Mouse (Mus musculus) large intestine, adult 2 months (tissue): ENCODE measurements around the gene B3gntl1. TPM values are rescaled to one million over a fixed set of nuclear protein-coding genes. Genes with fewer than 3 reads are reported as not detected.
A peak's percentile ranks its signal among the peaks of the same experiment; 100 is the strongest.

Source experiments
- DNase-seq: peaks from one replicate; pipeline ENCODE4 v3.0.0-alpha.2; 2012; ENCODE audit warnings: low read depth, low spot score
- WGBS: fragments of 180-500 bp; shearing (Covaris S2); methylation state at CpG from one replicate; pipeline ENCODE4 v1.1.7; 2018; 5-methylcytosine and 5-hydroxymethylcytosine counted together
- polyA plus RNA-seq: library from polyadenylated mRNA; depleted of rRNA; stranded (reverse); fragments of >200 nt; gene quantifications from 2 replicates; pipeline ENCODE4 v1.2.3, GENCODE M21; 2012; rRNA removed

Gene B3gntl1
- 5.2 and 7.1 TPM in 2 replicates for polyA plus RNA-seq

DNA sequence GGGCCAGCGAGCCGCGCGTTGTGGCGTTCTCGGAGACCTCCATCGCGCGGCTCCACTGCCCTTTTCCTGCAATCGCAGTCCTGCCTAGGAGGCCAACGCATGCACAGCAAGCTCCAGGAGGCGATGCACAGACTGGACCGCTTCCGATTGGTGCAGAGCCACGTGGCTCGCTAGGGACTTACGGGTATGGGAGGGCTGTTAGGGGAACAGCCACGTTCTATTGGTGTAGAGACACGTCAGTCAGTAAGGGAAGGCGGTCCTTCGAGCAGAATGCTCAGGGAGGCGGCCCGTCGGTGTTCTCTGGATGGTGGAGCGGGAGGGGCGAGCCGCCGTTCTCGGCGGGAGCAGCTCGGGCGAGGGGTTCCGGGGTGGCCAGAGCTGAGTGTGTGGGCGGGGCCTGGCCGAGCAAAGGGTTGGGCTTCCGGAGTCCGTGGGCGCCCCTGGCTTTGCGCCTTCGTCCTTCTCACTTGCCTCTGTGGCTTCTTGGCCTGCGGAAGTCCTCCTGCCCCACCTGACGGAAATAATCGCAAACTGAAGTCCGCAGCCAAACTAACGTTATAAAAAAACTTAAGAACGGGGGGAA lies at the start of gene B3gntl1:
Gene B3gntl1 (minus strand): TSS at position 164 of the 583 bp plus-strand sequence.
- DNase-seq: peak; percentile 99
- under 1% methylated on average over 46 of the region's 46 CpGs for WGBS

DNA sequence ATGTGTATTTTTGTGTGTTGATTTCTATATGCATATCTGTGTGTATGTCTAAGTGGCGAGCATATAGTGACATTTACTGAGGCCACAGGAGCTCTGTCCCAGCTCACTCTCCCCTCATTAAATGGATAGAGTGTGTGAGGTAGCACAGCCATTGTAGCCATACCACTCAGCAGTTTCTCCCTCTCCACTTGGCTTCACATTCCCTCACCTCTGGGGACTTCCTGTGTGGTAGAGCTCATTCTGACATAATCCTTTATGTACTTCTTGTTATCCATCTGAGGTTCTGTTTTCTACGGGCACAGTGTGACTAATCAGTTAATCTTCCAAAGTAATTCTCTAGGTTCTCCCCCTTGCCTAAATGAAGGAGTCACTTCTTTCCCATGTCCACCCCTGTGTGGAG lies 49.5 kb upstream of the B3gntl1 start:
- no peak for DNase-seq
- 88% methylated on average over 2 of the region's 2 CpGs for WGBS

DNA sequence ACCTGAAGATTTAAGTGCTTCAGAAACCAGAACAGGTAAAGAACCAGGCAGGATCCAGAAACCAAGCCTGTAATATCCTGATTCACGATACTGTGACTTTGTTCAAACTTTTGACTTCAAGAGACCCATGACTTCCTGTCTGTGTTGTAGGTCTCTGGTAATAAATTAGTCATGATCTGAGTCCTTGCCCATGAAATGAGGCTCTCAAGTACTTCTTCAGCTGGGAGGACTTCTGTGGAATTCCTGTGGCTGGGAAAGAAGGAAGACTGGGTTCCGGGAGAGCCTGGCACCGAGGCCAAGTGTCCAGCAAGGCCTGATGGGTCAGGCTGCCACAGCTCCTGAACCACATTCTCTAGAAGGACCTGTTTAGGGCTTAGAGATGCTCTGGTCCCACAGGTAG lies 47.8 kb upstream of the B3gntl1 start:
- DNase-seq: no peak

DNA sequence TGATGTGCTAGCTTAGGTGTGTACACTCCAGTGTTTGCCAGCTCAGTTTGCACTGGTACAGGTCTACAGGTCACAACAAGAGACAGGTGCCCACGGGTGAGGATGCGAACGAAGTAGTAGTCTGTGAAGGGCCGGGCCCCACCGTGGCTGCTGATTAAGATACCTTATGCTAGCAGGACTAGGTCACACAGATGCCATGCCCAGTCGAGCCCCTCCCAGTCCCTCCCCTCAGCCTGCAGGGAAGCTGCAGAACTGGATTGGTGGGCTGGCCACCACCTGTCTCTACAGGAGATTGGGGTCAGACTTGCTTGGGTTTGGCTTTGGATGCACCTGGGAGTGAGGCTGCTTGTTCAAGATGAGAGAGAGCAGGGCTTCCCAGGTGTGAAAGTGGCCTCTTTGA lies 44.8 kb upstream of the B3gntl1 start:
- DNase-seq: no peak
- 12% methylated on average over 6 of the region's 6 CpGs for WGBS

More for the DNA sequence above, 47.8 kb upstream of the B3gntl1 start:
- 59% methylated on average over 3 of the region's 3 CpGs for WGBS

DNA sequence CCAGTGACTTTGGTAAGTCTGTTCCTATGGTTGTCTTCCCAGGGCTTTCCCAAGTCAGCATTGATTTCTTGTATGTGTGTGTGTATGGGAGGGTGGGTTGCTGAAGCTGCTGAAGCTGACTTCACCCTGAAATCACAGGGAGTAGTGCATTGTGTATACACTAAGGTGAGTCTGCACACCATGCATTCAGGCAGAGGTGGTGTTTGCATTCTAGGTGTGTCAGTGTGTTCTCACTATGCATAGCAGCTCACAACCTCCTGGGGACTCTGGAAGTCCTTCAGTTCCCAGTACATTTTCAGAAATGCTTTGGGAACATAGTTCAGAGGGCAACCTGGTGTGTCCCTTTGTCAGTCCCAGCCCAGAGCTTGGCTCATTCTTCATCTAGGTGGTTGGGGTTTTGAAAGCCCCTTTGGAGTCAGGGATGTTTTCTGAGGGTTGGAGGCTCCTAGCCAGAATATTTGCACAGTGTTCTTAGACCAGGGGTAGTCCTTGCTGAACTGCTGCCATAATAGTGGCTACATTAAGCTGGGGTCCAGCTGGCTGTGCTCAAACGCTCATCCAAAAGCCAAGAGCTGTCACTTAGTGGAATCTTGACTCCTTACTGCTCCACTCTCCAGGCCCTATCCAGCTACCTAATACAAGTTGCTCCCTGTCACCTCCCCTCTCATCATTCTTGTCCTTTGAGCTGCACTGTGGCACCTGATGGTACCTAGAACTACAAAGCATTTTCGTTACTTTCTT lies 42.0 kb upstream of the B3gntl1 start:
- WGBS: 75% methylated on average over 2 of the region's 2 CpGs
- DNase-seq: no peak

DNA sequence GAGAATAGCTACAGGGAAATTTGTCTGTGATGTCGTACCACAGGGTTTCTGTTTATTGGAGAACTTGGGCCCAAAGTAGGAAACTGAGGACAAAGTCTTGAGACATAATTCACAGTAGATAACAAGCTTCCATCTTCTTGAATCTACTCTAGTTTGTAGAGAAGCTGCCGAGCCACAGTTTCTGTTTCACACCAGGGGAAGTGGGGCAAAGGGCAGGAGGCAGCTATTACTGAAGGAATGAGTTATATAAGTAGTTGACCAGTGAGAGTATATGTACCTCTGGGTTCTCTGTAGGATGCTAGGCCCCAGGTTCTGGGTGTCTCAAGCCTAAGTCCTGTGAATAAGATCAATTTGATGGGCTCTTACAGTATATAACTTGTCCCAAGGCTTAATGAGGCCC lies 40.6 kb upstream of the B3gntl1 start:
- 32% methylated on average over 2 of the region's 2 CpGs for WGBS
- DNase-seq: no peak

DNA sequence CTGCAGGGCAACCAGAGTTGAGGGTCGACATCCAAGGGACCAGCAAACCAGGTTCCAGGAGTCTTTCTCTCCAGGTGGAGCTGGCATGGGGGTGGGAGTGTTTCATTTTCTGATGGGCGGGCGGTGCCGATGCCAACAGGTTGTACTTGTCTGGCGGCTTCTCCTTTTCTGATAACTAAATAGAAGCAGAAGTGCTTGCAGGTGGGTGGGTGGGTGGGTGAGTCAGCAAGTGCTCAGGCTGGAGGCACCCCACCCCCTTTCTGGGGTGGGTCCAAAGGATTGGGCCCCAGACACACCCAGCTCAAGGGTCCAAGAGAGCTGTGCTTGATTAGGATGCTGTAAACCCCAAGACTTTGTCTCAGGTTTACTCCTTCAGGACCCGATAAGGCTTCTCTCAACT lies 40.0 kb upstream of the B3gntl1 start:
- DNase-seq: no peak
- WGBS: 31% methylated on average over 6 of the region's 6 CpGs

DNA sequence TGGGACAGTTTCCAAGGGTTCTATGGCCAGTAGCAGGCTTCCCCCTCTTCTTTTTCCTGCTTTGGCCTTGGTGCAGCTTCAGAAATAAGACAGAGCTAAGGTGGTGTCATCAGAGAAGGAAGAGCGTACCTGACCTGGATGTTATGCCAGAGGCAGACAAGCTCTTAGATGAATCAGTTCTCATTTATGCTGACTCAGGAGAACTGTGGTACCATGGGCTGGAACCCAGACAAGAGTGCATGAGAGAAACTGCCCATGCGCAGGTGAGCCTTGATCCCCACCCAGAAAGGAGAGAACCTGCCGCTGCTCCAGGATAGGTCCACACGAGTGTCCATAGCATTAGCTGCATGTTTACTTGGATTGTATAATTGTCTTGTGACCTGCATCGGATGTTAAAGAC lies 37.3 kb upstream of the B3gntl1 start:
- DNase-seq: no peak
- 87% methylated on average over 5 of the region's 5 CpGs for WGBS

DNA sequence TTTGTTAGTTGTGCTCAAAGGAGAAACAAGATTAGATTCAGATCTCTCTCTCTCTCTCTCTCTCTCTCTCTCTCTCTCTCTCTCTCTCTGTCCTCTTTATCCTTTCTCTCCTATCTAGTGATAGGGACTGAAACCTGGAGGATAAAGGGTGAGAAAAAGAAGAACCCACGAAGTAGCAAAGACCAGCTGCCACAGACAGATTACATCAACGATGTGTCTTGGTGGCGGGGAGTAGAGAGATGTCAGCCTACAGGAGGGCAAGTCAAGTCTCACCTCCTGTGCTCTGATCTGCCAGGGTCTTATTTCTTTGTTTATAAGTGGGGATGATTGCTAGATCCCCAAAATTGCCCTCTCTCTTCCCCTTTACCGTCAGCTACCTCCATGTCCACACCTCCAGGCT lies 36.3 kb upstream of the B3gntl1 start:
- no peak for DNase-seq
- 72% methylated on average over 4 of the region's 4 CpGs for WGBS

DNA sequence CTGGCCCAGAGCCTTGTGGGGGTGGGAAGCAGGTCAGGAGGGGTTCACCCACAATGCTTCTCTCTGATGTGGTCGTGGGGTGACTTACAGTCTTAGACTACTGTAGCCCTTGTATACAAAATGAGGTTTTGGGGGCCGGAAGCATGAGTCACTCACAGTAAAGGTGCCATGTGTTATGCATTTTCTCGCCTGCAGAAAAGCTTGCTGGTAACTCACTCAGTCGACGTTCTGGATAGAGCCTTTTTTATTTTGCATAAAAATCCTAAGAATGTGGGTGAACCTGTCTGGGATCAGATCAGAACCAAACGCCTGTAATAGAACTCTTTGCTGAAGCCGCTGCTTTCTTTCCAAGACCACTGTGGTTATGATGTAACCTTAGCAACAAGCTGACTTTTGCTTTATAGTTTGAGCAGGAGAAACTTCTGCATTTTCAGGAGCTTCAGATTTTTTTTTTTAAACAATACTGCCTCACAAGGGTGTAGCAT lies 33.6 kb upstream of the B3gntl1 start:
- no peak for DNase-seq
- WGBS: 17% methylated on average over 7 of the region's 7 CpGs

DNA sequence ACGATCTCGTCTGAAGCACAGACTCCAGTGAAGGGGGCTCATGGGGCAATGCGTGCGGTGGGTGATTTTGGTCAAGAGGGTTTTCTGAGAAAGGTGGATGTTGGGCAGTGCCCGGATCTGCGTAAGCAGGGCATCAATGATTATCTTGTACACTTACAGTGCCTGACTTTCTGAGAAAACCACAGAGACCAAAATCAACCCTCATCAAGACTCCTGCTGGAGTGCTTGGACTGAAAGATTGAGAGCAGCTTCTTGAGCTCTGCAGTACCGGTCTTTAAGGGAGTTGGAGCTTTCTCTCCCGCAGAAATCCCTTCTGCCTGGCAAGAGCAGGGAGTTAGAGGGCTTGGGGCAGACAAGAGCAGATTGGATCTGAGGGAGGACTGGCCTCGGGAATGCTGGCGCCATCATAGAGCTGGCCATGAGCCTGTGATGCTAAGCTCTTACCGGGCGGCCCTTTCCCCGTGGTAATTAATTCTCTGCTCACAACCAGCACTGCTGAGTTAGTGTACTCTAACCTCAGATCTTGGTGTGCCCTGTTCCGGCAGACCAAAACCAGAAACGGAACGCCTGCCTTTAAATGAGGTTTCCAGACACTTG lies 30.8 kb upstream of the B3gntl1 start:
- 13% methylated on average over 16 of the region's 16 CpGs for WGBS
- no peak for DNase-seq

DNA sequence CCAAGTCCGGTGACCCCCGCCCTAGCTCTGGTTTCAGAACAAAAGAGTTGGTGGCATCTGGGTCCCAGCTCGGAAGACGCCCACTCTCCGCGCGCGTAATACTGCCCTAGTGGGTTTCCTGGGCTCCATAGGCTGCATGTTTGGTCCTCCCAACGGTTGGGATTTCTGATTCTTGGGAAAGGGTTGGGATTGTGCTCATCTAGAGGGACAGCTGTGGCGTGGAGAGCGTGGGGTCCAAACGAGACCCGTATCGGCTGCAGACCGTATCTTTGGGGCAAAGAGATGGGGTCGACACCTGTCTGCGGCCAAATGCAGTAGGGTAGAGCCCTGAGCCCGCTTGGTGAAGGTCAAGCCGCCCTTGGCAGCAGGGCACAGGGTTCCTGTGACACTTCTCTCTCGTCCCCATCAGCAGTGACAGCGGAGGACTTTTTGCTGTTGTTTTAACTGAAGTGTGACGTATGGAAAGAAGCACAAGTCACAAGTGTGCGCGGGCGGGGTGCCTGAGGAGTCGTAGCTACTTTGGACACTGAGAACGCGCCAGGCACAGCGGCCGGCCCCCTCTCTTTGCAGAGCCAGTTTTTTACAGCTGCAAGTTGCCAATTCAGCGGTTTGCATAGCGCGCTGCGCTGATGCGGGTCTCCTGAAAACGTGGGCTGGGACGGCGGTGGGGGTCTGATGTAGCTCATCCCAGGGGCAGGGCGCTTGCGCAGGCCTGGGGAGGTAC lies 30.1 kb upstream of the B3gntl1 start:
- DNase-seq: no peak
- WGBS: under 1% methylated on average over 40 of the region's 40 CpGs

DNA sequence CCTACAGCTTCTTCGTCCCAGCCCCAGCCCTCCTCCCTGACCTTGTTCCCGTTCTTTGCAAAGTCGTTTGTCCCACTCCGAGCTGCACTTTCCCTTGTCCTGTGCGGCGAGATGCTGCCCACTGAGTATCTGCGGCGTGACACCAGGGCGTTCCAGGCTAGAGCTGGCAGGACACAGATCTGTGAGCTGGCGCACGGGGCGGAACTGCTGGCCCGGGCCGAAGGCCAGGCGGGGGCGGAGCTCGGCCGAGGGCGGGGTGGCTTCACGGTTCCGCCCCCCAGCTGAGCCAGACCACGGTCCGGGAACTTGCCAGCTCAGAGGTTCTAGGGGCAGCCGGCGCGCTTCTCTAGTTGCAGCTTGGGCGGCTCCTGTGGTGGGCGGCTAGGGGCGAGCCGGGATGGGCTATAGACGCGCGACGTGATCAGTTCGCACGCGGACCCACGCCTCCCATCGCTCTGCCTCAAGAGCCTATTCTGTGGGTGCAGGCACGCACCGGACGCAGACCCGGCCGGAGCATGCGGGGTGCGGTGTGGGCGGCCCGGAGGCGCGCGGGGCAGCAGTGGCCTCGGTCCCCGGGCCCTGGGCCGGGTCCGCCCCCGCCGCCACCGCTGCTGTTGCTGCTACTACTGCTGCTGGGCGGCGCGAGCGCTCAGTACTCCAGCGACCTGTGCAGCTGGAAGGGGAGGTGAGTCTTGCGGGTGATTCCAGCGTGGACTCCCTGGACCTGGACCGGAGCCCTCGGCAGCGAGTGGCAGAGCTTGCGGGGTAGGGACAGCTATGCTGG lies 29.4 kb upstream of the B3gntl1 start:
- DNase-seq: no peak

DNA sequence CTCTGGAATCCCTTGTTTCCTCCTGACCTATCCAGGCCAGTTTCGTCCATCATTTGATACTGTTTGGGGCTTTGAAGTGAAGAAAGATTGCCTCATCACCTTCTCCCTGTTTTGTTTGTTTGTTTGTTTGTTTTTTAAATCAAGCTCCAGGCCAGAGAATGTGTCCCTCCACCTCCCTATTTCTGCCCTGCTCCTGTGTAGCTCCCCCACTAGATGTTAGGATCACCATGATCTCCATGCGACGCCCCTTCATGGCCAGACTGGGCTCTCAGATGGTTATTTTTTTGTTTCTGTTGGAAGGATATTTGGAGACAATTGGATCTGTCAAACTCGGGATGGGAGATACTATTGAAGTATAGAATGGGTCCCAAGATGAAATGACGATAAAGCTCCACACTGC lies 28.3 kb upstream of the B3gntl1 start, which contains the start of gene Metrnl:
Gene Metrnl (plus strand): TSS at position 301 of the 400 bp plus-strand sequence.
- DNase-seq: no peak
- 94% methylated on average over 5 of the region's 5 CpGs for WGBS

More for the DNA sequence above, 29.4 kb upstream of the B3gntl1 start:
- WGBS: under 1% methylated on average over 68 of the region's 69 CpGs

DNA sequence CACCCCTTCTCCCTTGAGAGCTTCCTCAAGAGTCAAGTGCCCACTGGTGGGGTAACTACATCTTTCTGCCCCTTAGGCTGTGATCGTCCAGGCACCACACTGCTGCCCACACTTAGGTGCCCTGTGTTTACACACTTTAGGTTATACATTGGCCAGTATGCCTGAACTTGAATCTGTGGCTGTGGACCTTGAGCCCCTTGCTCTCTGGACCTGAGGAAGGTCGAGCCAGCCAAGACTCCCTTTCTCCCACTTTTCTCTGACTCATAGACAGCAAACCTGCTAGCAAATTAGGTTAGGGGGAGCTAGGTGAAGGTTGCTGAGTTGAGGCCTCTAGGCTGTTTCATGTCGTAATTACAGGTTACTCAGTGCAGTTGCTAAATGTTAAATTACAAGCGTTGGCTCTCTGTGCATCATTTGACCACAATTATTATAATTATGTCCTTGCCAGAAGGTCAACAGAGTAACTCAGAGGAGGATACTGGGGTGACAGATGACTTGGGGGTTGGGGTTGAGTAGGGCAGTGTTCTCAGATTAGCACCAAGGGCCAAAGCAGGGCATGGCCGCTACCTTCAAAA lies 25.5 kb upstream of the B3gntl1 start:
- no peak for DNase-seq
- WGBS: 68% methylated on average over 5 of the region's 5 CpGs

DNA sequence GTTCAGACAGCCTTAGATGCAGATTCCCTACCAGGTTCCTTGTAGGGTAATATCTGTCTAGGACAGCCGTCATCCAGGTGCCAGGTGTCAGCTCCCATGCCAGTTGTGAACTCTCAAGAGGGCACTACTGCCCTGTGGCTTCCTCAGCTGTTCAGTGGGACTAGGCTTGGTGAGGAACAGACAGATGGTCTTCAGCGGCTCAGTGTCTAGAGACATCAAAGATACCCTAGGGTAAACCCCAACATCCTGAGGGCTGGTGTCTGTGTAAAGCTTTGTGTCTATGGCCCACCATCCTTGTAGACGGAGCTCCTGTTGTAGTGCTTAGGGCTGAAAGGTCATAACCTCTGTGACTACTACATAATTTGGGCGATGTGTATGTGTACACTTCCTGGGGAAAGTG lies 24.3 kb upstream of the B3gntl1 start:
- DNase-seq: no peak
- 81% methylated on average over 4 of the region's 4 CpGs for WGBS

DNA sequence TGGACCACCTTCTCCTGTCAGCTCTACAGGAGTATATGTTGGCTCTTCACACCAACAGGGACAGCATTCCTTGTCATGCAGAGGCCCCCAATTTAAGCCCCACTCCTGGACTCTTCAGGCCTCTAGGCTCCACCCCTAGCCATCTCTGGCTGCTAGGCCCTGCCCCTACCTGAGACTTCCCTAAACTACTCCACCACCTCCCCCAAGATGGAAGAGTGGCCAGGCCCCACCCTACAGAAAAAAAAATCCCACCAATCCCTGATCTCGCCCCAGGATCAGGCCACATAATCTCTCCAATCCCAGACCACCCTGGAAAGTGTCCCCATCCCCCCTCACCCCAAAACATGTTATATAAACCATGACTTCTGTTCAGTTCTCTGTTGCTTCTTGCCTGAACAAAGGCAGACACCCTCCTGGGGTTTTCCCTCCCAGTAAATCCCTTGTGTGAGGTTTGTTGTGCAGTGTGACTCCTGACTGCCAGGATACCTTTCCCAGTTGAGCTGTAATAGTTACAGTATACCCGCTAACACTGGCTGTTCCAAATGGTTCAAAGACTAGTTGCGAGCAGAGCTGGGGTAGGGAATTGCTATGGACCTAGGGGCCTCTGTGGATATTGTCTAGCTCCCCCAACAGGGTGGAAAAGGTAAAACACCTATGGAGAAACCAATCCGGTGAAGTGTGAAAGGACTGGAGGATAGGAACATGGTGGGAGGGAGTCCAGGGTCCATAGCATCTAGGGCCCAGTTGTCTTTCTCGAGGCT lies 22.5 kb upstream of the B3gntl1 start:
- no peak for DNase-seq
- WGBS: 90% methylated on average over 5 of the region's 5 CpGs

DNA sequence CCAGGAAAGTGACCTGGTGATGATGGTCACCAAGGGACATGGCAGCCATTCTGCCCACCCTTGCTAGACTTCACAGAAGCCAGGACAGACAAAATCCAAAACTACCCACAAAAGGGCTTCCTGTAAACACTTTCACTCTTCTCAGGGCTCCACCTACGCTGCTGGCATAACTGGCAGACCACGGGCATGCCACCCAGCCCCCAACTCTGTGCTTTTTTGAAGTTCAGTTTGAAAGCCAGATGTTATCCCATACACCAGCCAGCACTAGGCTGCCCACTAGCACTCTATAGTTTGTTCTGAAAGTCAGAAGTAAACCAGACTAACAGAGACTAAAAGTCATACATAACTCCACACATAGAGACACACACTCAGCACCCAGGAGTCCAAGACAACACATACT lies 15.1 kb upstream of the B3gntl1 start:
- WGBS: 74% methylated on average over 2 of the region's 2 CpGs
- no peak for DNase-seq
